Mouse (Mus musculus): Measurements from ENCODE around the gene Sema4c. TPM values are rescaled to one million over a fixed set of nuclear protein-coding genes. Genes with fewer than 3 reads are reported as not detected.
A peak's percentile ranks its signal among the peaks of the same experiment; 100 is the strongest.

Gene Sema4c
- total RNA-seq, 2 experiments from 2014 or later, result 16.2 to 20.2 TPM

DNA sequence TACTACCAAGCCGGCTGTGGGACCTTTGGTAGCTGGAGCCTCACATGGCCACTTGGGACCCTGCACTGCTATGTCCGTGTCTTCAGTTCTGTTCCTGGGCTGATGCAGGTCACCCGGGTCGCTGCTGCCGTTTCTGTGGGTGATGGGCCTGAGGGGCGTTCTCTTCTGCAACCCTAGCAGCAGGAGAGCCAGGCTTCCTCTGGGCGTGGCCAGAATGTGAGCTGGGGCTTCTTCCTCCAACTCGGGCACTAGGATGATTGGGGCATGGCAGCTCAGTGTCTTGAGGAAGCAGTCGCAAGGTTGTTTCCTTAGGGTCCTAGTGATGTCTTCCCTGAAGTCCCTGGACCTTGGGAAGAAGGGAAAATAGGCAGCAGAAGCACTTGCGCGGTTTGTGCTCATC is 38.5 kb downstream of the Sema4c start:
- intact Hi-C loops (cut with DNase I), result no loop called here
- DNase-seq (ENCODE audit: low spot score in 2 of 2), result no peak

DNA sequence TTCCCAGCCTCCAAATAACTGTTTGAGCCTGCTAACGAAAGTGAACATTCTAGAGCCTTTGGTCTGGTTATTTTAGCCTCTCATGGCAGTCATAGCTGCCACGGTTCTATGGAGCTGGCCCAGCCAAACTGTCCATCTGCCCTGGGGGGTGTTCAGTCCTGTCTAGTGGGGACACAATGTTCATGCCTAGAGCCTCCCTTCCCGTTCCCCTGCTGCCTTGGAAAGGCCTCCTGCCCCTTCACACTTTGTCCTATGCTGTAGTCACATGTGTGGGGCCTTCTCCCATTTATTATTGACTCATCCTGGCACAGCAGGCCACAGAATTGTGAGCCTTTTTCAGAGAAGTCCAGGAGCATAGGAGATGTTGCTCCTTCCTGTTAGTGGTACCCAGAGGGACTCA is 39.9 kb downstream of the Sema4c start:
- no peak for DNase-seq (ENCODE audit: low spot score in 2 of 2)
- intact Hi-C loops (cut with DNase I), result no loop called here

DNA sequence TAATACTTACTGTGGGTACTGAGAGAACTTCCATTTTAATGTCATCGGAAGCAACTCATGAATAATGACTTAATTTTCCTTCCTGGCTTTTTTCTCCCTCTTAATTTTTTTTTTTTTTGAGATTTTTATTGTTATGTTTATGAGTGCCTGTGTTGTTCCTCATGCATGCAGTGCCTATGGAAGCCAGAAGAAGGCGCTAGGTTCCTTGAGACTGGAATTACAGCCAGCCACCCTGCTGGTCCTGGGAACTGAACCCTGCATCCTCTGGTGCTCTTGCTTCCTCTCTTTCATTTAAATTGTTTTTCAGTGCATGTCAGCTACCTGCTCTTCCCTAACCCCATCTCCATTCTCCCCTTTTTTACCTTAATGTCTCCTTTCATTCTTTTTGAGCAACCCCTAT is 44.4 kb downstream of the Sema4c start:
- DNase-seq (ENCODE audit: low spot score in 2 of 2), result peak; percentile 39 to 60
- intact Hi-C loops (cut with DNase I), result no loop called here

DNA sequence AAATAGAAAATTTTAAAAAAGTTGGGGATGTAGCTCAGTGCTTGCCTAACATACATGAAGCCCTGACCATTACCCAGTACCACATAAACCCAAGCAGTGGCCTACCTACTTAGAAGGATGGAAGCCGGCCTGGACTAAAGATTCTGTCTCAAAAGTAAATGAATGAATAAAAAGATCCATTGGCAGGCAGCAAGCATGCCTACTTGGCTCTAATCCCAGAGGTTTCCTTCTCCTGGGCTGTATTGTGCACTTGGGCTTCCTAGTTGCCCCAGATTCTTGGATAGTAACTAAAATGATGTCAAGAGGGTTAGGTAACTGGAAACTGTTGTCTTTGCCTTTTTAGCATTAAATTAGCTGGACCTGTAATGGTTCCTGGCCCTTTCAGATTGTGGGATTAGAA is 44.8 kb downstream of the Sema4c start:
- DNase-seq (ENCODE audit: low spot score in 2 of 2), result peak in 1 of 2 experiments; percentile 57
- intact Hi-C loops (cut with DNase I), result no loop called here

DNA sequence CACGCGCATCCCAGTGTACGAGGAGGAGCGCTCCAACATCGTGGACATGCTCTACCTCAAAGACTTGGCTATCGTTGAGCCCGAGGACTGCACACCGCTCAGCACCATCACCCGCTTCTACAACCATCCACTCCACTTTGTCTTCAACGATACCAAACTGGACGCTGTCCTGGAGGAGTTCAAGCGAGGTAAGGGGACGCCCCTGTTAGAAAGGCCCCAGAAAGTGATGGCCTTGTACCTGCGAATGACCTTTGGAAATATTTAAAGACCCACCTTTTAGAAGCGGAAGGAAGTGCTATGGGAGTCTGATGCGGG is 45.2 kb downstream of the Sema4c start:
- intact Hi-C loops (cut with DNase I), result no loop called here
- DNase-seq (ENCODE audit: low spot score in 2 of 2), result no peak

DNA sequence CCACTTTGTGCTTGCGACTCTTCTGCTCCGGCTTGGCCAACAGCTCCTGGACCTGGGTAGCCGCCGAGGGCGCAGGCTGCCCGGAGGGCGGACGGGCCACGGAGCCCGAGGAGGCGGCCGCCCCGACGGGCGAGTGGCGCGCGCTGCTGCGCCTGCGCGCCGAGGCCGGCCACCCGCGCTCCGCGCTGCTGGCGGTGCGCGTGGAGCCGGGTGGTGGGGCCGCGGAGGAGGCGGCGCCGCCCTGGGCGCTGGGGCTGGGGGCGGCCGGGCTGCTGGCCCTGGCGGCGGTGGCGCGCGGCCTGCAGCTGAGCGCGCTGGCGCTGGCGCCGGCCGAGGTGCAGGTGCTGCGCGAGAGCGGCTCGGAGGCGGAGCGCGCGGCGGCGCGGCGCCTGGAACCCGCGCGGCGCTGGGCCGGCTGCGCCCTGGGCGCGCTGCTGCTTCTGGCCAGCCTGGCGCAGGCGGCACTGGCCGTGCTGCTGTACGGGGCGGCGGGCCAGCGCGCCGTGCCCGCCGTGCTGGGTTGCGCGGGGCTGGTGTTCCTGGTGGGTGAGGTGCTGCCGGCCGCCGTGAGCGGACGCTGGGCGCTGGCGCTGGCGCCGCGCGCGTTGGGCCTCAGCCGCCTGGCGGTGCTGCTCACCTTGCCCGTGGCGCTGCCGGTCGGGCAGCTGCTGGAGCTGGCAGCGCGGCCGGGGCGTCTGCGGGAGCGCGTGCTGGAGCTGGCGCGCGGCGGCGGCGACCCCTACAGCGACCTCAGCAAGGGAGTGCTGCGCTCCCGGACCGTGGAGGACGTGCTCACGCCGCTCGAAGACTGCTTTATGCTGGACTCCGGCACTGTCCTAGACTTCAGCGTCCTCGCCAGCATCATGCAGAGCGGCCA is 45.8 kb downstream of the Sema4c start:
- DNase-seq (ENCODE audit: low spot score in 2 of 2), result peak; percentile 33 to 54
- intact Hi-C loops (cut with DNase I), result no loop called here

DNA sequence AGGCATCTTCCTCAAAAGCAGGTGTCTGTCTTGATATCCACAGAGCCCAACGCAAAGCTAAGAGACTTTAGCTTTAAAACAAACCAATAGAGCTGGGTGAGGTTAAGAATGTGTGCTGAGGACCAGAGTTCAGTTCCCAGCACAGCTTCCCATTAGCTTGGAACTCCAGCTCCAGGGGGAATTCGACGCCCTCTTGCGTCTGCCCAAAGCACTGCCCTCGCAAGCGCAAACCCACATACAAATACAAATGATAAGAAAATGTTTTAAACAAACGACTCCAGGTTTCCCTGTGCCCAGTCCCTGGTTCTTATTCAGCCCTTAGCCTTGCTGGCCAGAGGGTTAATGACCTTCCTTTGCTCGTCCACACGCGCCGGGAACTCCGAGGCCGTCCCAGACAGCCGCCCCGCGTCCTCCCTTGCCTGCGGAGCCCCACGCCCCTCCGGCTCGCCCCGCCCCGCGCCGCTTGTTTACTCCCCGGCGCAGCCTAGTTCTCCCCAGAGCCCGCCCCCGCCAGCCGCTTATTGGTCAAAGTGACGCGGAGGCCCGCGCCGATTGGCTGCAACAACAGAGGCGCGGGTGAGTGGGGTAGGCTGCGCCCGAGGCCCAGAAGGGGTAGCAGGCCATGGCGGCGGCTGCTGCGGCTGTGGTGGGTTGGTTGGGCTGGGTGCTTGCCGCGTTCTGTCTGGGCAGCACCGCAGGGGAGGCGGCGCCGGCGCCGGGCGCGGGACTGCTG is 46.7 kb downstream of the Sema4c start, which contains the start of gene Cnnm3:
Cnnm3 (plus strand) TSS at position 579 of the 733 bp plus-strand sequence.
- intact Hi-C loops (cut with DNase I), result no loop called here
- DNase-seq (ENCODE audit: low spot score in 2 of 2), result peak; percentile 98 to 99

DNA sequence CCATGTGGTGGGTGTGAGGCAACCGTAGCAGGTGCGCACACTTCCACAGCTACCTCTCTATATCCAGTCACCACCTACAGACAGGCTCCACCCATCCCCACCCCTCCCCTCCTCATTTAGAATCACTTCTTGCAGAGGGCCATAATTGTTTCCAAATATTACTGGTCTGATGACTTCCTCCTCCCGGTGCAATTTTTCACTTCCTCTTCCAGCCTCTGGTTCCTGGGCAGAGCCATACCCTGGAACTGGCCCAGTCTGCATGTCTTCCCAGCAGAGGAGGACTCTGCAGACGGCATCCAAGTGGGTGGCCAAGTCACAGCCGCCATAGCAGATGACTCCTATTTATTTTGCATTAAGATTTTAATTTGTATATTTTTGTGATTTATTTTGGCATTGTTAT is 49.9 kb downstream of the Sema4c start:
- no peak for DNase-seq (ENCODE audit: low spot score in 2 of 2)
- intact Hi-C loops (cut with DNase I), result no loop called here

DNA sequence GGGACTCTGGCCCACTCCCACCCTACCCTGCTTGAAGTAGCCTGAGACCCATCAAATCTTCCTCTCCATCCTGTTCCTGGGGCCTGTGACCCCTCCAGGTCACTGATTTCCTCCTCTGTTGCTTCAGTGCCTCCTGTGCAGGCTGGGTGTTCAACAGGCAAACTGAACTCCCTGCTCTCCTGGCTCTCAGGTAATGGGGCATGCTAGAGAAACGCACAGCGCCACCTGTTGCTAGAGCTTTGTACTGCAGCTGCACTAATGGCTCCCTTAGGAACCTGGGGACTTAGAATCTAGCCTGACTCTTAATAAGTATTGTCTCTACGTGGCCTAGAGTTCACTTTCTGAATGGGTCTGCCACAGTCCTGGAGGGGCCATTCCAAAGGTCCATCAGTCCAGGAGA is 56.9 kb downstream of the Sema4c start:
- intact Hi-C loops (cut with DNase I), result loop anchor here (5.0 kb wide), 2 partner anchors 154 to 179 kb away; no protein-coding TSS in a partner anchor
- peak; percentile 59 to 79 for DNase-seq (ENCODE audit: low spot score in 2 of 2)

Small RNA genes lying within 50 kb of the gene (microRNA-seq; reads per million reads assigned to microRNA genes)
- 0 reads per million in 2 experiments for gene Gm47280

Other genes with a start within 250 kb of the Sema4c start
- 10 to 100 TPM; 59.4 to 65.3 TPM for gene Kansl3, start 189.2 kb downstream of the Sema4c start, total RNA-seq (2021)
- not detected for gene Fer1l5, start 186.1 kb downstream of the Sema4c start, total RNA-seq (2021)
- 10 to 100 TPM; 37.4 to 41.7 TPM for gene Lman2l, start 113.1 kb downstream of the Sema4c start, total RNA-seq (2021)
- 10 to 100 TPM; 12.6 to 13.5 TPM for gene Cnnm4, start 86.7 kb downstream of the Sema4c start, total RNA-seq (2021)
- 10 to 100 TPM; 28.7 to 30.4 TPM for gene Cnnm3, start 46.5 kb downstream of the Sema4c start, total RNA-seq (2021)
- 1 to 10 TPM; 5.2 to 6.4 TPM for gene Ankrd23, start 21.5 kb downstream of the Sema4c start, total RNA-seq (2021)
- not detected for gene Gm42417, start 18.9 kb downstream of the Sema4c start, total RNA-seq (2021)
- gene Ankrd39, start 10.9 kb downstream of the Sema4c start, total RNA-seq (2021), result 10 to 100 TPM; 13.9 to 18.7 TPM
- under 1 TPM in 1 of 2 experiments, not detected in 1; 0.53 TPM for gene Fam178b, start 124.8 kb upstream of the Sema4c start, total RNA-seq (2021)
- gene Cox5b, start 133.1 kb upstream of the Sema4c start, total RNA-seq (2021), result 100 to 1,000 TPM; 688 to 718 TPM
- gene 4933424G06Rik, start 151.8 kb upstream of the Sema4c start, total RNA-seq (2021), result 1 to 10 TPM; 1.3 to 1.7 TPM
- gene Actr1b, start 156.1 kb upstream of the Sema4c start, total RNA-seq (2021), result 100 to 1,000 TPM; 273 to 294 TPM
- 1 to 10 TPM; 1.7 TPM for gene Zap70, start 203.4 kb upstream of the Sema4c start, total RNA-seq (2021)

Data from left cerebral cortex, postnatal 14 days (tissue).